Mouse (Mus musculus): Measurements from ENCODE around the gene Depdc1b.

GRCm38 (mm10) chr13:108289436-108289835 is 26.7 kb upstream of the Depdc1b start:
- TF ChIP-seq CTCF (conservative IDR thresholded peaks at IDR 0.05; ENCODE audit: insufficient read depth, insufficient read length, low read depth, low read length) (no peak), POLR2A (IDR thresholded peaks at IDR 0.05; ENCODE audit: low read depth, low read length) (no peak)
